Mouse (Mus musculus) heart, adult 2 months (tissue): ENCODE results near the gene Trnau1ap. TPM values are rescaled to one million over a fixed set of nuclear protein-coding genes. Genes with fewer than 3 reads are reported as not detected.

Experiments
- DNase-seq, 2 experiments: peaks; one replicate each; pipeline ENCODE4 v3.0.0; 2021
- H3K27ac ChIP-seq: fragments of 200-600 bp; 2 replicates; pipeline ENCODE4 v1.8.1; 2022
- H3K27me3 ChIP-seq: fragments of 200-500 bp; 2 replicates; pipeline ENCODE4 v1.6.1; 2012; ENCODE audit warnings: mild to moderate bottlenecking, low read length, inconsistent platforms, mixed read lengths; ENCODE audit not compliant: control insufficient read depth, insufficient read depth
- H3K36me3 ChIP-seq: fragments of 200-500 bp; 2 replicates; pipeline ENCODE4 v1.6.1; 2012; ENCODE audit warnings: low read length, inconsistent platforms; ENCODE audit not compliant: control insufficient read depth, insufficient read depth
- H3K4me1 ChIP-seq: fragments of 200-500 bp; 2 replicates; pipeline ENCODE4 v1.6.1; 2011; ENCODE audit warnings: low read length; ENCODE audit not compliant: control insufficient read depth, insufficient read depth
- H3K4me3 ChIP-seq: fragments of 200-600 bp; 2 replicates; pipeline ENCODE4 v1.8.1; 2022
- H3K79me2 ChIP-seq: fragments of 200-500 bp; replicated peaks from 2 replicates; pipeline ENCODE4 v1.6.1; 2012; ENCODE audit warnings: mild to moderate bottlenecking, inconsistent platforms, low read length, moderate library complexity, mixed read lengths; ENCODE audit not compliant: control insufficient read depth, insufficient read depth
- H3K9ac ChIP-seq: fragments of 200-500 bp; 2 replicates; pipeline ENCODE4 v1.6.1; 2012; ENCODE audit warnings: low read depth, mild to moderate bottlenecking, control low read depth, inconsistent platforms, low read length, mixed read lengths
- CTCF ChIP-seq: fragments of 200-600 bp; IDR thresholded peaks from 2 replicates; pipeline ENCODE4 v1.8.1; 2022; ENCODE audit warnings: antibody characterized with exemption, mild to moderate bottlenecking, moderate library complexity
- EP300 ChIP-seq: fragments of 200-500 bp; IDR thresholded peaks from 2 replicates; pipeline ENCODE4 v1.6.1; 2011; ENCODE audit warnings: low read depth, low read length, control low read depth; ENCODE audit not compliant: insufficient read depth
- POLR2A ChIP-seq: fragments of 200-500 bp; IDR thresholded peaks from 2 replicates; pipeline ENCODE4 v1.6.1; 2011; ENCODE audit warnings: mild to moderate bottlenecking, low read depth, low read length, control low read depth; ENCODE audit not compliant: insufficient read depth
- WGBS: fragments of 180-500 bp; shearing (Covaris S2); methylation state at CpG from one replicate; pipeline ENCODE4 v1.1.7; 2018; 5-methylcytosine and 5-hydroxymethylcytosine counted together
- intact Hi-C: fragments of 180-260 bp; cut with DNase I; formaldehyde crosslinking; loops from one replicate; pipeline ENCODE4 v1.15.1; 2025
- polyA plus RNA-seq: library from polyadenylated mRNA; depleted of rRNA; stranded (reverse); fragments of >200 nt; gene quantifications from 2 replicates; pipeline ENCODE4 v1.2.3, GENCODE M21; 2012
- total RNA-seq, 2 experiments: library from RNA; stranded (reverse); gene quantifications; 2 replicates each; pipeline ENCODE4 v1.2.3; 2021

Gene Trnau1ap
- total and polyA plus RNA-seq, 3 experiments = 14.9 to 24.6 (median 21.3) TPM

- H3K36me3 ChIP-seq = peaks cover 3% of the 10 kb centered on the region
- H3K27ac ChIP-seq = no peak overlapping the region; the same call in 1 of the 2 replicates
- no peak for DNase-seq
- no peak overlapping the region for H3K9ac ChIP-seq
- peaks cover 1% of the 10 kb centered on the region for H3K4me1 ChIP-seq
- intact Hi-C loops = loop anchor here (5.0 kb wide), 3 partner anchors 69 to 259 kb away; no protein-coding TSS in a partner anchor
- peaks cover 6% of the 10 kb centered on the region for H3K79me2 ChIP-seq
- 67% methylated on average over 4 of the region's 4 CpGs for WGBS
- H3K27me3 ChIP-seq = no peaks in the 10 kb centered on the region
- no peak for TF ChIP-seq EP300
- TF ChIP-seq POLR2A = no peak
- TF ChIP-seq CTCF = no peak
- no peak overlapping the region for H3K4me3 ChIP-seq
Measured at GRCm38 (mm10) chr4:132346261-132346660, 16.9 kb upstream of the Trnau1ap start.

DNA sequence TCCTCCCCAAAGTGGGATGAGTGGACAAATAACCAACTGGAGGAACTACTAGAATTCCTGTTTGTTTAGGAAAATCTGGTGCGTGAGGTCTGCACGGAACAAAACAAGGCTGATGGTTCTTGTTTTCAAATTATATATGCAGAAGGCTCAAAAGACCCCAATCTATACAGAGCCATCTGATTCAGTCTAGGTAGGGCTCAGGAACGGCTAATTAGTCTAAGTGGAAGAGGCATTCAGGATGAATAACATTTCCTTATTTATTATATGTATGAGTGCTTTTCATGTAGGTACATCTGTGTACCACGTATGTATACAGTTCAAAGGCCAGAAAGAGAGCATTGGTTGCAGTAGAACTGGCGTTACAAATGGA, 16.5 kb upstream of the Trnau1ap start:
- TF ChIP-seq POLR2A = no peak
- no peak for TF ChIP-seq CTCF
- TF ChIP-seq EP300 = no peak
- H3K4me3 ChIP-seq = no peak overlapping the region
- H3K27ac ChIP-seq = peak overlapping the region; percentile 13; the same call in 1 of the 2 replicates
- WGBS = 45% methylated on average over 5 of the region's 5 CpGs
- no peaks in the 10 kb centered on the region for H3K27me3 ChIP-seq
- no peak for DNase-seq
- intact Hi-C loops = loop anchor here (1.0 to 5.0 kb wide), 5 partner anchors 17 to 259 kb away; partner anchors contain the start of gene Trnau1ap
- no peak overlapping the region for H3K9ac ChIP-seq
- H3K79me2 ChIP-seq = peaks cover 6% of the 10 kb centered on the region
- peaks cover 2% of the 10 kb centered on the region for H3K36me3 ChIP-seq
- peaks cover 1% of the 10 kb centered on the region for H3K4me1 ChIP-seq

DNA sequence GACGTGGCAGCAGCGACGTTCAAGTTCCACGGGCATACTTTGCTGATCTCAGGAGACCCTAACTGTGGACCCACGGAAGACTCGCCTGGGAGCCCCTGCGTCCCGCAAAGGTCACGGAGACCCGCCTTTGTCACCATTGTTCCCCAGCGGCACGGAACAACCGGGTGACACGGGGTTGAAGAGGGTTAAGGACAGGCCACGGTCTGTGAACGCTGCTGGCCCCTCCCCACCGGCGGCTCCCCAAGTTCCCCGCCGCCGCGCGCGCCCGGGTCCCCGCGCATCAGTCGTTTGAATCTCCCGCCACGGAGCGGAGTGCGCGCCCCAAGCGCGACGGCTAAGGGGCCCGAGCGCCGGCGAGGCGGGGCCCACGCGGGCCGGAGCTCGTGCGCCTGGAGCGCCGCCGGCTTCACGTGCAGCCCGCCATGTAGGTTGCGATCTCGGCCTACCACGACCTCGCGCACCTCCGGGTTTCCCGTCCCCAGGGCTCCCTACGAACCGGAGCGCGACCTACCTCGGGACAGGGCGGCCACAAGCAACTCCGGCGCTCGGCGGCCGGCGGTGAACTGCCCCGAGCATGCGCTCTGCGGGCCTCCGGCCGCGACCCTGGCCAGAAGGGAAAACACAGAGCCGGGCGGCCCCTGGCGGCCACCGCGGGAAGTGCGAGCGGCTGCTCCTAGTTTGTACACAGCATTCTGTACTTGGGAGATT, 16.0 kb upstream of the Trnau1ap start:
- Histone ChIP-seq H3K27ac (peak overlapping the region; percentile 83), H3K79me2 (peaks cover 6% of the 10 kb centered on the region), H3K4me3 (peak overlapping the region; percentile 82), H3K36me3 (no peaks in the 10 kb centered on the region), H3K9ac (peak overlapping the region; percentile 91), H3K27me3 (no peaks in the 10 kb centered on the region), H3K4me1 (peaks cover 1% of the 10 kb centered on the region)
- under 1% methylated on average over 83 of the region's 83 CpGs for WGBS
- TF ChIP-seq EP300 = no peak
- TF ChIP-seq POLR2A = peak; percentile 66
- peak; percentile 100 for TF ChIP-seq CTCF
- intact Hi-C loops = loop anchor here (1.0 to 5.0 kb wide), 5 partner anchors 16 to 258 kb away; partner anchors contain the start of gene Trnau1ap
- DNase-seq = peak; percentile 94 to 98

GRCm38 (mm10) chr4:132344403-132345134, 15.2 kb upstream of the Trnau1ap start:
- Histone ChIP-seq H3K9ac (peak overlapping the region; percentile 26; the same call in 1 of the 2 replicates), H3K27me3 (no peaks in the 10 kb centered on the region), H3K4me1 (peaks cover 1% of the 10 kb centered on the region), H3K4me3 (peak overlapping the region; percentile 82), H3K27ac (no peak overlapping the region), H3K79me2 (peaks cover 6% of the 10 kb centered on the region), H3K36me3 (no peaks in the 10 kb centered on the region)
- 8% methylated on average over 13 of the region's 13 CpGs for WGBS
- DNase-seq = no peak
- intact Hi-C loops = loop anchor here (1.0 to 5.0 kb wide), 5 partner anchors 16 to 257 kb away; partner anchors contain the start of gene Trnau1ap
- TF ChIP-seq EP300 (no peak), POLR2A (no peak), CTCF (no peak)

GRCm38 (mm10) chr4:132341451-132341850, 12.1 kb upstream of the Trnau1ap start:
- intact Hi-C loops = no loop called here
- Histone ChIP-seq H3K79me2 (peaks cover 6% of the 10 kb centered on the region), H3K27ac (no peak overlapping the region), H3K4me1 (peaks cover 1% of the 10 kb centered on the region), H3K4me3 (no peak overlapping the region), H3K9ac (no peak overlapping the region), H3K27me3 (no peaks in the 10 kb centered on the region), H3K36me3 (no peaks in the 10 kb centered on the region)
- DNase-seq = no peak
- 84% methylated on average over 3 of the region's 3 CpGs for WGBS
- no peak for TF ChIP-seq EP300
- TF ChIP-seq POLR2A = no peak
- no peak for TF ChIP-seq CTCF
